Mouse (Mus musculus): ENCODE measurements around the gene Acap2. TPM values are rescaled to one million over a fixed set of nuclear protein-coding genes. Genes with fewer than 3 reads are reported as not detected.

Acap2 gene
- total and polyA plus RNA-seq, 3 experiments = 31.5 to 47.4 (median 36.9) TPM

- Histone ChIP-seq H3K4me2 (ENCODE audit: insufficient read depth, low read depth, poor library complexity, severe bottlenecking) (0 out of 2 replicates have a peak overlapping the region, but pooled peaks have one; percentile 13), H3K9ac (ENCODE audit: insufficient read depth, low read depth) (no peak overlapping the region), H3K4me1 (ENCODE audit: control insufficient read depth in 1 of 2, insufficient read depth in 2 of 2) (peaks cover 56 to 83% of the 10 kb centered on the region in 2 experiments), H3K27ac (ENCODE audit: insufficient read depth, low read depth) (peak overlapping the region; percentile 14; the same call in 1 of the 2 replicates), H3K9me3 (replicated peaks; ENCODE audit: low read length) (no peaks in the 10 kb centered on the region), H3K27me3 (replicated peaks) (no peaks in the 10 kb centered on the region), H3K4me3 (replicated peaks in 1 of 3; ENCODE audit: low read depth in 2 of 3, low read length in 2 of 3, poor library complexity in 1 of 3) (peak overlapping the region in 1 of 3 experiments; percentile 0), H3K79me2 (replicated peaks; ENCODE audit: control insufficient read depth, extremely low read depth, insufficient read depth, poor library complexity, severe bottlenecking) (0 out of 2 replicates have a peak, but pooled peaks cover 2% of the 10 kb centered on the region), H3K36me3 (replicated peaks in 1 of 2; ENCODE audit: control insufficient read depth in 1 of 2, insufficient read depth in 1 of 2, low read length in 1 of 2) (peaks cover 0 to 16% of the 10 kb centered on the region in 2 experiments)
- DNase-seq (ENCODE audit: extremely low read depth) = peak; percentile 66
- TF ChIP-seq CTCF (conservative IDR thresholded peaks at IDR 0.05 in 1 of 2, IDR thresholded peaks at IDR 0.05 in 1 of 2; ENCODE audit: low read depth in 2 of 2, low read length in 2 of 2) (no peak), MAX (IDR thresholded peaks at IDR 0.05; ENCODE audit: low read length) (peak; percentile 87), MAFK (IDR thresholded peaks at IDR 0.05; ENCODE audit: insufficient replicate concordance, low read length) (0 out of 2 replicates have a peak, but pooled peaks have one; percentile 21), USF1 (IDR thresholded peaks at IDR 0.05; ENCODE audit: low read depth, low read length) (peak; percentile 29; the same call in 1 of the 2 replicates), BHLHE40 (IDR thresholded peaks at IDR 0.05; ENCODE audit: low read depth, low read length) (peak; percentile 84), KAT2A (IDR thresholded peaks at IDR 0.05; ENCODE audit: insufficient replicate concordance, low read length) (no peak), EP300 (IDR thresholded peaks at IDR 0.05; ENCODE audit: low read length) (peak; percentile 77), MYC (IDR thresholded peaks at IDR 0.05; ENCODE audit: low read depth, low read length) (peak; percentile 55; the same call in 1 of the 2 replicates), SIN3A (IDR thresholded peaks at IDR 0.05; ENCODE audit: low read length) (peak; percentile 52; the same call in 1 of the 2 replicates), CHD2 (IDR thresholded peaks at IDR 0.05; ENCODE audit: low read length) (peak; percentile 37), NRF1 (IDR thresholded peaks at IDR 0.05; ENCODE audit: low read depth, low read length) (no peak), ETS1 (conservative IDR thresholded peaks at IDR 0.05; ENCODE audit: low read depth, low read length) (peak; percentile 75), MXI1 (IDR thresholded peaks at IDR 0.05; ENCODE audit: low read depth, low read length) (peak; percentile 63; the same call in 1 of the 2 replicates), TCF12 (IDR thresholded peaks at IDR 0.05; ENCODE audit: low read depth, low read length) (peak; percentile 69), SMC3 (IDR thresholded peaks at IDR 0.05; ENCODE audit: low read depth, low read length) (no peak; the same call in 1 of the 2 replicates), IRF4 (IDR thresholded peaks at IDR 0.05; ENCODE audit: low read depth, low read length) (peak; percentile 65), RCOR1 (conservative IDR thresholded peaks at IDR 0.05; ENCODE audit: low read depth, low read length) (0 out of 2 replicates have a peak, but pooled peaks have one; percentile 36), MEF2A (IDR thresholded peaks at IDR 0.05; ENCODE audit: borderline replicate concordance, low read depth, low read length) (peak; percentile 42; the same call in 1 of the 2 replicates), E2F4 (IDR thresholded peaks at IDR 0.05; ENCODE audit: insufficient replicate concordance, low read depth, low read length) (no peak), GABPA (IDR thresholded peaks at IDR 0.05; ENCODE audit: insufficient replicate concordance, low read depth, low read length) (no peak), POLR2AphosphoS2 (IDR thresholded peaks at IDR 0.05; ENCODE audit: low read depth, low read length) (no peak)
- dilution Hi-C loops (cut with MboI; ENCODE audit: extremely low pct_ligation_motif_present, extremely low pct_unique_long_range_greater_than_20kb, low sequenced_read_pairs) (no loop called here), in situ Hi-C loops (cut with MboI; ENCODE audit: low pct_ligation_motif_present, low pct_unique_long_range_greater_than_20kb, low sequenced_read_pairs) (loop anchor here (5.0 to 25.0 kb wide), 6 partner anchors 82 to 807 kb away; partner anchors contain the start of genes Cpn2 and Fam43a)
Observed at GRCm38 (mm10) chr16:31069211-31070166, 131.6 kb downstream of the Acap2 start.

All from CH12.LX (cell line).